Mouse (Mus musculus) stomach, postnatal 0 days (tissue): ENCODE data around the gene Cdc7. TPM values are rescaled to one million over a fixed set of nuclear protein-coding genes. Genes with fewer than 3 reads are reported as not detected.

Experiments
- ATAC-seq: fragments of 200-750 bp; cut with Nextera tagmentation; 2 replicates; pipeline ENCODE4 v1.8.0; 2017; ENCODE audit not compliant: low FRiP score, low TSS enrichment
- DNase-seq: peaks from one replicate; pipeline ENCODE4 v3.0.0-alpha.2; 2016; ENCODE audit warnings: low spot score
- H3K27ac ChIP-seq: fragments of 300-500 bp; sonication (generic); replicated peaks from 2 replicates; pipeline ENCODE4 v1.5.1; 2014; ENCODE audit warnings: mild to moderate bottlenecking, control low read depth
- H3K27me3 ChIP-seq: fragments of 300-500 bp; sonication (generic); 2 replicates; pipeline ENCODE4 v1.6.1; 2014; ENCODE audit warnings: low read length; ENCODE audit not compliant: control insufficient read depth, insufficient read depth
- H3K36me3 ChIP-seq: fragments of 300-500 bp; sonication (generic); 2 replicates; pipeline ENCODE4 v1.6.1; 2014; ENCODE audit warnings: low read length, mixed read lengths; ENCODE audit not compliant: control insufficient read depth, insufficient read depth
- H3K4me1 ChIP-seq: fragments of 300-500 bp; sonication (generic); replicated peaks from 2 replicates; pipeline ENCODE4 v1.6.1; 2014; ENCODE audit warnings: antibody characterized with exemption; ENCODE audit not compliant: control insufficient read depth, insufficient read depth
- H3K4me2 ChIP-seq: fragments of 300-500 bp; sonication (generic); replicated peaks from 2 replicates; pipeline ENCODE4 v1.6.1; 2014; ENCODE audit warnings: low read depth, mild to moderate bottlenecking, control low read depth, moderate library complexity
- H3K4me3 ChIP-seq: fragments of 300-500 bp; sonication (generic); 2 replicates; pipeline ENCODE4 v1.5.1; 2014; ENCODE audit warnings: low read depth, low read length, control low read depth
- H3K9ac ChIP-seq: fragments of 300-500 bp; sonication (generic); 2 replicates; pipeline ENCODE4 v1.6.1; 2014; ENCODE audit warnings: mild to moderate bottlenecking, low read length, control low read depth, mixed read lengths
- H3K9me3 ChIP-seq: fragments of 300-500 bp; sonication (generic); 2 replicates; pipeline ENCODE4 v1.6.1; 2016; ENCODE audit warnings: low read length; ENCODE audit not compliant: control insufficient read depth
- CTCF ChIP-seq: IDR thresholded peaks from 2 replicates; pipeline ENCODE4 v1.5.1; 2016; ENCODE audit warnings: antibody characterized with exemption, low read depth, mild to moderate bottlenecking, moderate library complexity
- EP300 ChIP-seq: optimal IDR thresholded peaks from 2 replicates; pipeline ENCODE3; 2016; ENCODE audit warnings: antibody characterized with exemption
- WGBS: fragments of 180-500 bp; shearing (Covaris S2); extraction: QIAGEN DNeasy Blood & Tissue Kit; methylation state at CpG from one replicate; pipeline ENCODE4 v1.1.7; 2014; 5-methylcytosine and 5-hydroxymethylcytosine counted together
- polyA plus RNA-seq: library from polyadenylated mRNA; unstranded; fragments of >200 nt; fragmentation: Nextera tagmentation; extraction: Ambion mirVana; gene quantifications from 2 replicates; pipeline ENCODE4 v1.2.1, GENCODE M21; 2015

The Cdc7 gene
- polyA plus RNA-seq, 1 experiment from 2014 or later, result 8.0 TPM

GRCm38 (mm10) chr5:106946342-106946741 is 17.8 kb upstream of the Cdc7 start:
- H3K27me3 ChIP-seq, result no peaks in the 10 kb centered on the region
- H3K9ac ChIP-seq, result no peak overlapping the region
- no peaks in the 10 kb centered on the region for H3K4me1 ChIP-seq
- no peak for TF ChIP-seq CTCF
- no peak for TF ChIP-seq EP300
- WGBS, result 61% methylated on average over 4 of the region's 4 CpGs
- ATAC-seq (no peak), DNase-seq (no peak)
- H3K36me3 ChIP-seq, result no peaks in the 10 kb centered on the region
- no peak overlapping the region for H3K4me3 ChIP-seq
- no peak overlapping the region for H3K27ac ChIP-seq
- no peaks in the 10 kb centered on the region for H3K9me3 ChIP-seq
- no peak overlapping the region for H3K4me2 ChIP-seq

GRCm38 (mm10) chr5:106948683-106949082 is 15.4 kb upstream of the Cdc7 start:
- Histone ChIP-seq H3K4me2 (no peak overlapping the region), H3K4me1 (no peaks in the 10 kb centered on the region), H3K27ac (no peak overlapping the region), H3K36me3 (no peaks in the 10 kb centered on the region), H3K27me3 (no peaks in the 10 kb centered on the region), H3K9me3 (no peaks in the 10 kb centered on the region), H3K9ac (no peak overlapping the region), H3K4me3 (no peak overlapping the region)
- 80% methylated on average over 6 of the region's 6 CpGs for WGBS
- no peak for DNase-seq
- TF ChIP-seq EP300 (no peak), CTCF (no peak)
- ATAC-seq, result no peak

GRCm38 (mm10) chr5:106956467-106956866 is 7.7 kb upstream of the Cdc7 start:
- Histone ChIP-seq H3K27me3 (no peaks in the 10 kb centered on the region), H3K36me3 (no peaks in the 10 kb centered on the region), H3K4me2 (no peak overlapping the region), H3K27ac (no peak overlapping the region), H3K4me1 (no peaks in the 10 kb centered on the region), H3K4me3 (no peak overlapping the region), H3K9me3 (peaks cover 8% of the 10 kb centered on the region; the same call in 1 of the 2 replicates), H3K9ac (no peak overlapping the region)
- WGBS, result 39% methylated on average over 3 of the region's 3 CpGs
- 0 out of 2 replicates have a peak, but pooled peaks have one; percentile 35 for ATAC-seq
- TF ChIP-seq EP300, result no peak
- TF ChIP-seq CTCF, result no peak
- DNase-seq, result no peak

GRCm38 (mm10) chr5:106959031-106959430 is 5.1 kb upstream of the Cdc7 start:
- Histone ChIP-seq H3K36me3 (no peaks in the 10 kb centered on the region), H3K27me3 (no peaks in the 10 kb centered on the region), H3K9me3 (peaks cover 5% of the 10 kb centered on the region; the same call in 1 of the 2 replicates), H3K4me1 (no peaks in the 10 kb centered on the region), H3K4me2 (no peak overlapping the region), H3K4me3 (no peak overlapping the region), H3K9ac (no peak overlapping the region), H3K27ac (no peak overlapping the region)
- ATAC-seq (no peak), DNase-seq (peak; percentile 38)
- TF ChIP-seq CTCF, result no peak
- no peak for TF ChIP-seq EP300
- 80% methylated on average over 3 of the region's 3 CpGs for WGBS

- Histone ChIP-seq H3K9ac (no peak overlapping the region), H3K4me3 (no peak overlapping the region), H3K27me3 (no peaks in the 10 kb centered on the region), H3K4me1 (0 out of 2 replicates have a peak, but pooled peaks cover 2% of the 10 kb centered on the region), H3K4me2 (no peak overlapping the region), H3K27ac (no peak overlapping the region), H3K9me3 (peaks cover 5% of the 10 kb centered on the region; the same call in 1 of the 2 replicates), H3K36me3 (no peaks in the 10 kb centered on the region)
- TF ChIP-seq EP300 (no peak), CTCF (no peak)
- ATAC-seq, result no peak
- DNase-seq, result no peak
- WGBS, result 80% methylated on average over 2 of the region's 2 CpGs
Observed at GRCm38 (mm10) chr5:106960451-106960850, 3.7 kb upstream of the Cdc7 start.

- WGBS, result under 1% methylated on average over 40 of the region's 41 CpGs
- H3K4me1 ChIP-seq, result 0 out of 2 replicates have a peak, but pooled peaks cover 2% of the 10 kb centered on the region
- H3K9me3 ChIP-seq, result peaks cover 2% of the 10 kb centered on the region; the same call in 1 of the 2 replicates
- ATAC-seq, result peak; percentile 86
- no peaks in the 10 kb centered on the region for H3K27me3 ChIP-seq
- no peak for DNase-seq
- H3K27ac ChIP-seq, result peak overlapping the region; percentile 46; the same call in 1 of the 2 replicates
- TF ChIP-seq CTCF (no peak), EP300 (no peak)
- H3K9ac ChIP-seq, result peak overlapping the region; percentile 70
- H3K4me3 ChIP-seq, result peak overlapping the region; percentile 62
- no peaks in the 10 kb centered on the region for H3K36me3 ChIP-seq
- H3K4me2 ChIP-seq, result peak overlapping the region; percentile 99
Observed at GRCm38 (mm10) chr5:106964513-106965014, 442 bp downstream of the Cdc7 start.
